Mouse (Mus musculus): ENCODE data around the gene Sele. TPM values are rescaled to one million over a fixed set of nuclear protein-coding genes. Genes with fewer than 3 reads are reported as not detected.

Gene Sele
- polyA plus RNA-seq, 1 experiment from 2014 or later: not detected

DNA sequence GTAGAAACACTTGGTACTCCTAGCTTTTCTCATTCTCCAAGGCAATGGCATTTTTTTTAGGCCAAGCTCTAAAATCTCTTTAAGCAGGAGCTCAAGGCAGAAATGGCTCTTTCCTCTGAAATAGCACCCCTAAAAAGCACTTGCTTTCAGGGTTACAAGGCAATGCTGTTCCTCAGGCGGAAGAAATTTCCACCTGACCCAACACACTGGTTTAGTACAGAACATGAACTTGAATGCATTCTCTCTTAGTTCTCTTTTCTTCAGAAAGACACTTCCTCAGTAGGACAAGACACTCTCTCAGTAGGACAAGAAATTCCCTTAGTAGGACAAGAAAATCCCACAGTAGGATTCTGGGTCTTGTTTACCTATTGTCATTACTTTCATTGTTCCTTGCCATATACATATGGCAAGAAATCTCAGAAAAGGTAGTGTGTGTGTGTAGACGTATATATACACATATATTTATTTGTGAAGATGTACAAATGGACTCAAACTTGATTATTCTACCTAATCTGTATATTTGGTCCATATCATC lies 26.6 kb downstream of the Sele start:
- H3K4me1 ChIP-seq (ENCODE audit: control insufficient read depth, insufficient read depth, low read length): no peaks in the 10 kb centered on the region
- no peak overlapping the region for H3K9ac ChIP-seq (replicated peaks; ENCODE audit: low read depth, low read length)
- no peaks in the 10 kb centered on the region for H3K27me3 ChIP-seq (ENCODE audit: control insufficient read depth, insufficient read depth, low read length)
- no peak overlapping the region for H3K4me2 ChIP-seq (replicated peaks; ENCODE audit: low read depth, low read length)
- H3K27ac ChIP-seq (ENCODE audit: low read length): no peak overlapping the region
- no peaks in the 10 kb centered on the region for H3K36me3 ChIP-seq (ENCODE audit: control insufficient read depth, insufficient read depth, low read length)
- H3K9me3 ChIP-seq (ENCODE audit: control insufficient read depth, low read depth, low read length): no peaks in the 10 kb centered on the region
- WGBS: 86% methylated on average over 2 of the region's 2 CpGs
- H3K4me3 ChIP-seq (ENCODE audit: low read depth, low read length): no peak overlapping the region
- no peak for ATAC-seq (ENCODE audit: insufficient number of reproducible peaks, insufficient read depth, low FRiP score, low read depth)

DNA sequence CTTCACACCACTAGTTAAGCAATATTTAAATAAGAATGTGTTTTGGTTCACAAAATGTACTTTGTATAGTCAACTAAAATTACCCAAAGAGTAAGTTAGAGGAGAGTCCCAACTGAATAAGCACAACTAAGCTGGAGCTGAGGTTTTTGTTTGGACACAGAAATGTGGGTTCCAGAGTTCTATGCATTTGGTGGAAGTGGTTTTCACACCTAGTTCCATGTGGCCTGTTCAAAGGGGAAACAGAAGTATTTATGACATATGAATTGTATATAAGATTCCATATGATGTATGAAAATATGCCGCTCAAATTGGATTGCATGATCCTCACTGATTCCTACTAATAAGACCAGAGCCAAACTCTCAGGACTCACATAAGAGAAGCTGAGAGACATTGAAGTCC lies 27.4 kb downstream of the Sele start:
- no peaks in the 10 kb centered on the region for H3K27me3 ChIP-seq (ENCODE audit: control insufficient read depth, insufficient read depth, low read length)
- H3K4me2 ChIP-seq (replicated peaks; ENCODE audit: low read depth, low read length): no peak overlapping the region
- H3K27ac ChIP-seq (ENCODE audit: low read length): no peak overlapping the region
- H3K36me3 ChIP-seq (ENCODE audit: control insufficient read depth, insufficient read depth, low read length): no peaks in the 10 kb centered on the region
- no peaks in the 10 kb centered on the region for H3K4me1 ChIP-seq (ENCODE audit: control insufficient read depth, insufficient read depth, low read length)
- no peak overlapping the region for H3K4me3 ChIP-seq (ENCODE audit: low read depth, low read length)
- ATAC-seq (ENCODE audit: insufficient number of reproducible peaks, insufficient read depth, low FRiP score, low read depth): no peak
- no peaks in the 10 kb centered on the region for H3K9me3 ChIP-seq (ENCODE audit: control insufficient read depth, low read depth, low read length)
- 91% methylated on average over 1 of the region's 1 CpGs for WGBS
- H3K9ac ChIP-seq (replicated peaks; ENCODE audit: low read depth, low read length): no peak overlapping the region

- Histone ChIP-seq H3K9me3 (ENCODE audit: control insufficient read depth, low read depth, low read length) (no peaks in the 10 kb centered on the region), H3K4me2 (replicated peaks; ENCODE audit: low read depth, low read length) (no peak overlapping the region), H3K27me3 (ENCODE audit: control insufficient read depth, insufficient read depth, low read length) (no peaks in the 10 kb centered on the region), H3K9ac (replicated peaks; ENCODE audit: low read depth, low read length) (no peak overlapping the region), H3K36me3 (ENCODE audit: control insufficient read depth, insufficient read depth, low read length) (no peaks in the 10 kb centered on the region), H3K4me3 (ENCODE audit: low read depth, low read length) (no peak overlapping the region), H3K4me1 (ENCODE audit: control insufficient read depth, insufficient read depth, low read length) (no peaks in the 10 kb centered on the region), H3K27ac (ENCODE audit: low read length) (no peak overlapping the region)
- no peak for ATAC-seq (ENCODE audit: insufficient number of reproducible peaks, insufficient read depth, low FRiP score, low read depth)
- 64% methylated on average over 1 of the region's 1 CpGs for WGBS
Measured at GRCm38 (mm10) chr1:164076441-164076840, 28.4 kb downstream of the Sele start.

- WGBS: 89% methylated on average over 3 of the region's 3 CpGs
Measured at GRCm38 (mm10) chr1:164077031-164077430, 29.0 kb downstream of the Sele start.

GRCm38 (mm10) chr1:164078323-164078741 lies 30.3 kb downstream of the Sele start:
- no peak for ATAC-seq (ENCODE audit: insufficient number of reproducible peaks, insufficient read depth, low FRiP score, low read depth)
- no peaks in the 10 kb centered on the region for H3K36me3 ChIP-seq (ENCODE audit: control insufficient read depth, insufficient read depth, low read length)
- H3K9ac ChIP-seq (replicated peaks; ENCODE audit: low read depth, low read length): no peak overlapping the region
- H3K27ac ChIP-seq (ENCODE audit: low read length): no peak overlapping the region
- H3K4me3 ChIP-seq (ENCODE audit: low read depth, low read length): no peak overlapping the region
- 86% methylated on average over 4 of the region's 4 CpGs for WGBS
- H3K4me1 ChIP-seq (ENCODE audit: control insufficient read depth, insufficient read depth, low read length): no peaks in the 10 kb centered on the region
- no peaks in the 10 kb centered on the region for H3K9me3 ChIP-seq (ENCODE audit: control insufficient read depth, low read depth, low read length)
- no peak overlapping the region for H3K4me2 ChIP-seq (replicated peaks; ENCODE audit: low read depth, low read length)
- no peaks in the 10 kb centered on the region for H3K27me3 ChIP-seq (ENCODE audit: control insufficient read depth, insufficient read depth, low read length)

More at GRCm38 (mm10) chr1:164077031-164077430, 29.0 kb downstream of the Sele start:
- H3K27me3 ChIP-seq (ENCODE audit: control insufficient read depth, insufficient read depth, low read length): no peaks in the 10 kb centered on the region
- ATAC-seq (ENCODE audit: insufficient number of reproducible peaks, insufficient read depth, low FRiP score, low read depth): no peak
- H3K9ac ChIP-seq (replicated peaks; ENCODE audit: low read depth, low read length): no peak overlapping the region
- H3K9me3 ChIP-seq (ENCODE audit: control insufficient read depth, low read depth, low read length): no peaks in the 10 kb centered on the region
- H3K27ac ChIP-seq (ENCODE audit: low read length): no peak overlapping the region
- H3K4me2 ChIP-seq (replicated peaks; ENCODE audit: low read depth, low read length): no peak overlapping the region
- no peak overlapping the region for H3K4me3 ChIP-seq (ENCODE audit: low read depth, low read length)
- no peaks in the 10 kb centered on the region for H3K4me1 ChIP-seq (ENCODE audit: control insufficient read depth, insufficient read depth, low read length)
- H3K36me3 ChIP-seq (ENCODE audit: control insufficient read depth, insufficient read depth, low read length): no peaks in the 10 kb centered on the region

- Histone ChIP-seq H3K36me3 (ENCODE audit: control insufficient read depth, insufficient read depth, low read length) (no peaks in the 10 kb centered on the region), H3K4me1 (ENCODE audit: control insufficient read depth, insufficient read depth, low read length) (no peaks in the 10 kb centered on the region), H3K9me3 (ENCODE audit: control insufficient read depth, low read depth, low read length) (no peaks in the 10 kb centered on the region), H3K27me3 (ENCODE audit: control insufficient read depth, insufficient read depth, low read length) (no peaks in the 10 kb centered on the region), H3K27ac (ENCODE audit: low read length) (no peak overlapping the region), H3K4me2 (replicated peaks; ENCODE audit: low read depth, low read length) (no peak overlapping the region), H3K4me3 (ENCODE audit: low read depth, low read length) (no peak overlapping the region), H3K9ac (replicated peaks; ENCODE audit: low read depth, low read length) (no peak overlapping the region)
- 74% methylated on average over 11 of the region's 11 CpGs for WGBS
- no peak for ATAC-seq (ENCODE audit: insufficient number of reproducible peaks, insufficient read depth, low FRiP score, low read depth)
Measured at GRCm38 (mm10) chr1:164079091-164079490, 31.1 kb downstream of the Sele start.

GRCm38 (mm10) chr1:164083046-164083445 lies 35.0 kb downstream of the Sele start:
- Histone ChIP-seq H3K36me3 (ENCODE audit: control insufficient read depth, insufficient read depth, low read length) (no peaks in the 10 kb centered on the region), H3K4me1 (ENCODE audit: control insufficient read depth, insufficient read depth, low read length) (no peaks in the 10 kb centered on the region), H3K27me3 (ENCODE audit: control insufficient read depth, insufficient read depth, low read length) (no peaks in the 10 kb centered on the region), H3K4me3 (ENCODE audit: low read depth, low read length) (no peak overlapping the region), H3K27ac (ENCODE audit: low read length) (no peak overlapping the region), H3K9me3 (ENCODE audit: control insufficient read depth, low read depth, low read length) (no peaks in the 10 kb centered on the region), H3K9ac (replicated peaks; ENCODE audit: low read depth, low read length) (no peak overlapping the region), H3K4me2 (replicated peaks; ENCODE audit: low read depth, low read length) (no peak overlapping the region)
- 80% methylated on average over 4 of the region's 4 CpGs for WGBS
- no peak for ATAC-seq (ENCODE audit: insufficient number of reproducible peaks, insufficient read depth, low FRiP score, low read depth)

DNA sequence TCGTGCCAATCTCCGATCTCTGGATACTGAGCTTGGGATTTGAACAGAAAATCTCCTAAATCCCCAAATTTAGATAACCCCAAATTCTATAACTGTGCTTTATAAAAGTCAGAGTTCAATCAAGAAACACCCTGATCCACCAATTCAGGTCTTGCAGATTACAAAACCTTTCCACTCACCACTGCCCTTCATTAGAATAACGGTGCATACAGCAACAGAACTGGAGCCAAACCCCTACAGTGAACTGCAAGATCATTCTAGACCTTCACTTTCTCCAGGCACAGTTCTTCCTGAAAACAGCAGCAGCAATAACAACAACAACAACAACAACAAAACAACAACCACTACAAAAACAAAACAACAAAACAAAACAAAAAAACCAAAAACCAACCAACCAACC lies 38.8 kb downstream of the Sele start:
- no peak for ATAC-seq (ENCODE audit: insufficient number of reproducible peaks, insufficient read depth, low FRiP score, low read depth)

DNA sequence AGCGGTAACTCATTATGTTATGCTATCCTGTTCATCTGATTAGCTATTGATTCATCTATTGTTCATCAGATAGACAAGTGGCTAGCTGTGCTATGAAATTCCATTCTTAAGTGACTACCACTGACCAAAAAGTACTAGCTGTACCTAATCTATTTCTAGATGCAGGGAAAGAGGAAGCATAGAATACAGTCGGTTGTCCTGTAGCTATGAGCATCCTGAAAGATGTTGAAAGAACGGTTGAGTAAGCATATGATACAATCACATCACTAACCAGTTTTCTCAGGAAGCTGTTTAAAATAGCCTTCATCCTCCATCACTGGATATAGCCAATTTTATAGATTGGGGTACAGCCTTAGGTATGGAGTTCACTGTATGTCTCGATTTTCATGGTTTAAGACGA lies 39.8 kb downstream of the Sele start:
- Histone ChIP-seq H3K36me3 (ENCODE audit: control insufficient read depth, insufficient read depth, low read length) (no peaks in the 10 kb centered on the region), H3K4me2 (replicated peaks; ENCODE audit: low read depth, low read length) (no peak overlapping the region), H3K4me1 (ENCODE audit: control insufficient read depth, insufficient read depth, low read length) (no peaks in the 10 kb centered on the region), H3K9me3 (ENCODE audit: control insufficient read depth, low read depth, low read length) (no peaks in the 10 kb centered on the region), H3K27me3 (ENCODE audit: control insufficient read depth, insufficient read depth, low read length) (no peaks in the 10 kb centered on the region), H3K9ac (replicated peaks; ENCODE audit: low read depth, low read length) (no peak overlapping the region), H3K4me3 (ENCODE audit: low read depth, low read length) (no peak overlapping the region), H3K27ac (ENCODE audit: low read length) (no peak overlapping the region)
- ATAC-seq (ENCODE audit: insufficient number of reproducible peaks, insufficient read depth, low FRiP score, low read depth): no peak
- 88% methylated on average over 5 of the region's 5 CpGs for WGBS

More for the DNA sequence above, 38.8 kb downstream of the Sele start:
- H3K9me3 ChIP-seq (ENCODE audit: control insufficient read depth, low read depth, low read length): no peaks in the 10 kb centered on the region
- no peaks in the 10 kb centered on the region for H3K36me3 ChIP-seq (ENCODE audit: control insufficient read depth, insufficient read depth, low read length)
- no peak overlapping the region for H3K9ac ChIP-seq (replicated peaks; ENCODE audit: low read depth, low read length)
- H3K27ac ChIP-seq (ENCODE audit: low read length): no peak overlapping the region
- H3K27me3 ChIP-seq (ENCODE audit: control insufficient read depth, insufficient read depth, low read length): no peaks in the 10 kb centered on the region
- H3K4me1 ChIP-seq (ENCODE audit: control insufficient read depth, insufficient read depth, low read length): no peaks in the 10 kb centered on the region
- no peak overlapping the region for H3K4me3 ChIP-seq (ENCODE audit: low read depth, low read length)
- no peak overlapping the region for H3K4me2 ChIP-seq (replicated peaks; ENCODE audit: low read depth, low read length)
- whole genome bisulfite sequencing: 84% methylated on average over 3 of the region's 3 CpGs

Data from stomach, embryonic 14.5 days (tissue).